37 mouse cellular contexts compared by ENCODE assay signal in genomic region chr3:107670500-107670899, GRCm38 (mm10). TPM values are rescaled to one million over a fixed set of nuclear protein-coding genes. Genes with fewer than 3 reads are reported as not detected.
"Had no signal": no experiment of that assay in that cellular context is flagged by ENCODE, and none has a peak within 500 bp of the region (broad histone marks: within the 10 kb centered on the region; RNA-seq: fewer than 3 reads in every experiment).

No protein-coding gene starts in this region.

- H3K4me1 ChIP-seq: embryonic facial prominence, embryonic 10.5 days; embryonic facial prominence, embryonic 12.5 days; embryonic facial prominence, embryonic 13.5 days; embryonic facial prominence, embryonic 15.5 days; forebrain, embryonic 10.5 days; forebrain, embryonic 12.5 days; forebrain, embryonic 13.5 days; forebrain, embryonic 15.5 days had no signal

- H3K4me2 ChIP-seq: embryonic facial prominence, embryonic 12.5 days; embryonic facial prominence, embryonic 13.5 days; embryonic facial prominence, embryonic 15.5 days; forebrain, embryonic 12.5 days; forebrain, embryonic 13.5 days; forebrain, embryonic 15.5 days had no signal

- H3K27me3 ChIP-seq: embryonic facial prominence, embryonic 12.5 days; embryonic facial prominence, embryonic 13.5 days; embryonic facial prominence, embryonic 15.5 days; forebrain, embryonic 12.5 days; forebrain, embryonic 13.5 days; forebrain, embryonic 15.5 days had no signal

- H3K27ac ChIP-seq: embryonic facial prominence, embryonic 10.5 days; embryonic facial prominence, embryonic 12.5 days; embryonic facial prominence, embryonic 13.5 days; forebrain, embryonic 10.5 days; forebrain, embryonic 12.5 days; forebrain, embryonic 13.5 days; forebrain, embryonic 15.5 days; gastrocnemius, adult 2 months; heart, adult 2 months had no signal

- H3K4me3 ChIP-seq: embryonic facial prominence, embryonic 10.5 days; embryonic facial prominence, embryonic 12.5 days; embryonic facial prominence, embryonic 13.5 days; embryonic facial prominence, embryonic 15.5 days; erythroblast, embryonic 14.5 days; forebrain, embryonic 10.5 days; forebrain, embryonic 12.5 days; forebrain, embryonic 13.5 days; forebrain, embryonic 15.5 days; gastrocnemius, adult 2 months; heart, adult 2 months had no signal

- H3K9ac ChIP-seq: embryonic facial prominence, embryonic 12.5 days; embryonic facial prominence, embryonic 13.5 days; embryonic facial prominence, embryonic 15.5 days; forebrain, embryonic 12.5 days; forebrain, embryonic 13.5 days; forebrain, embryonic 15.5 days; forebrain, postnatal 0 days had no signal

- DNase-seq: cerebellum, adult 8-10 months; cerebellum, adult 9-10 months; cerebellum, adult 9-11 months; cerebellum, postnatal 10 days; cerebellum, postnatal 14 days; cerebellum, postnatal 25 days; cerebellum, postnatal 36 days; embryo, embryonic 11 days; forebrain, postnatal 0 days; gastrocnemius, adult 2 months; gastrocnemius, postnatal 10 days; gastrocnemius, postnatal 14 days; gastrocnemius, postnatal 25 days; gastrocnemius, postnatal 36 days; heart, adult 18-20 months; heart, adult 2 months had no signal

- ATAC-seq: forebrain, embryonic 13.5 days; forebrain, embryonic 15.5 days; forebrain, embryonic 16.5 days; forebrain, postnatal 0 days had no signal

- H3K9me3 ChIP-seq: embryonic facial prominence, embryonic 10.5 days; embryonic facial prominence, embryonic 12.5 days; embryonic facial prominence, embryonic 13.5 days; embryonic facial prominence, embryonic 15.5 days; forebrain, embryonic 10.5 days; forebrain, embryonic 12.5 days; forebrain, embryonic 13.5 days; forebrain, embryonic 15.5 days had no signal

RNA-seq across cellular contexts. Expression of gene Gm10961, which starts 39.4 kb away (rescaled TPM):
- total RNA-seq: common myeloid progenitor, adult 5-6 weeks; forebrain, postnatal 0 days; gastrocnemius, adult 18-20 months; gastrocnemius, adult 2 months; gastrocnemius, adult 8-10 months; gastrocnemius, postnatal 10 days; gastrocnemius, postnatal 14 days; gastrocnemius, postnatal 25 days; gastrocnemius, postnatal 36 days; gastrocnemius, postnatal 4 days; heart, adult 18-20 months; heart, adult 2 months; heart, adult 8-10 months had no signal
- polyA plus RNA-seq: cortical plate, adult 2 months; embryonic facial prominence, embryonic 10.5 days; embryonic facial prominence, embryonic 11.5 days; embryonic facial prominence, embryonic 12.5 days; embryonic facial prominence, embryonic 13.5 days; embryonic facial prominence, embryonic 14.5 days; embryonic facial prominence, embryonic 15.5 days; erythroblast, embryonic 14.5 days; forebrain, embryonic 10.5 days; forebrain, embryonic 11.5 days; forebrain, embryonic 12.5 days; forebrain, embryonic 13.5 days; forebrain, embryonic 15.5 days; forebrain, embryonic 16.5 days; forebrain, postnatal 0 days; frontal cortex, adult 2 months; gonadal fat pad, adult 2 months; heart, adult 2 months had no signal
